Mouse (Mus musculus): ENCODE results near the gene Nxpe4.

The Nxpe4 gene

DNA sequence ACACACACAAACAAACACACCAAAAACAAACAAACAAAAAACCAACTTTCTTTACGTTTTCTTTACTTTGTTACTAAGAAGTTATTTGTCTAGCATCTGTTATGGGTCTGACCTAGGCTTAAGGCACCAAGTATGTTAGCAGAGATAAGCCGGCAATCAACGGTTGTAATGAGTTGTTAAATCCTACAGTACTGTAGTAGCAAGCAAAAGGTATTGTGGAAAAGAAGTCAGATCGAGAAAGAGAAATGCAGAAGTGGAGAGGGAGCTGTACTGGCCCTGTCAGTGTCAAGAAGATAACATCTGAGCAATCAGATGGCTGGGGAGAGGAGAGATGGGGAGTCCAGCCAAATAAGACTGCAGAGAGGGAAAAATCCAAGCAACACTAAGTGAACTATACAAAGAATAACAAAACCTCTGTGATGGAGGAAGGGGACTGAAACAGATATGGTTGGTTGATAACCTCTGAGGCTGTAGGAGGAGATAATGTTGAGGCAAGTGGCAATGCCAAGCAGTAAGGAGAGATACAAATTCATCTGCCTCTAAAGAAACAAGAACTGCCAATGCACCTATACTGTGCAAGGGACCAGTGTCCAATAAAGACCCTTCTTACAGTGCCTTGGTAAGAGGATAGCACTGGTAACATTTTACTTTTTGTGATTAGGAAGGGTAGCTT is 177.1 kb downstream of the Nxpe4 start:
- no peak for DNase-seq

DNA sequence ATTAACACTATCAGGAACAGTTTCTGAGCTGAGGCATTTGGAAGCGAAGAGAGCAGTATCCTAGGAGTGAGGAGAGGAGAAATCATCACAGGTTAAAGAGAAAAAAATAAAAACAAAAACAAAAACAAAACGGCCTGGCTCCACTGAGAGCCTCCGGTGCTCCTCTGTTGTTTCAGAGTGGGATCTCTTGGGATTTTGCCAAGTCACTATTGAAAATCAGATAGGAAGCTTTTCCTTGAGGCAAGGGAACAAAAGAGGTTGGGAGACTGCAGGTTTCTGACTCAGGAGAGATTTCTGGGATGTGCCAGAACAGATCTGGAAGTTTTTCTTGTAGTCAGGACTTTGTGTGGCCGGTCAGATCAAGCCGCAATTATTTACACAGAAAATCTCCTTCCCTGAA is 177.7 kb downstream of the Nxpe4 start:
- no peak for DNase-seq

DNA sequence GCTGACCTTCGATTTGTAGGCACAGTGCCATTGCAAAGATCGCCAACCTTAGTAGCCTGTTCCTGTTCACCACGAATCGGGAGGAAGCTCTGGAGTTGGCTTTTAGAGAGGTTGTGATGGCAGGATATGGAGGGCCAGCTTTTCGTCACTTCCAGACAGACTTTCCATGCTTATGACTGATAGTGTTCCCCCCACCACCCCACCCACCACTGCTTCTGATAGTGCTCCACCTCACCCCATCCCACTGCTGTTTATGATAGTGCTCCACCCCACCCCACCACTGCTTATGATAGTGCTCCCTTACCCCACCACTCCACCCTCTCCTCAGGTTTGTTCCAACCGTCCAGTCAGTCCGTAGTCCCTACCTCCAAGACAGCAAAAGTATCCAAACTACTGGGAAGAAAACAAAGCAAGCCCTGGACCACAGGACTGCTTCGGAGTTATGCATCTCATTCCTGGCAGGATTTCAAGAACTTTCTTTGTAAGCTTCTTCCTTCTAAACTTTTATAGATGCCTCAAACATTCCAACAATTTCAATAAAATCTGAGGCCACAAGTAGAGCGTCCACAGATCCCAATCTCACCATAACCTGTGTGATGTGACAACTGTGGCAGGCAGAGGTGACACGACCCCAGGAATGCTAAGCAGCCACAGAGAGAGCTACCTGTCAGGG is 179.0 kb downstream of the Nxpe4 start:
- DNase-seq, result no peak

DNA sequence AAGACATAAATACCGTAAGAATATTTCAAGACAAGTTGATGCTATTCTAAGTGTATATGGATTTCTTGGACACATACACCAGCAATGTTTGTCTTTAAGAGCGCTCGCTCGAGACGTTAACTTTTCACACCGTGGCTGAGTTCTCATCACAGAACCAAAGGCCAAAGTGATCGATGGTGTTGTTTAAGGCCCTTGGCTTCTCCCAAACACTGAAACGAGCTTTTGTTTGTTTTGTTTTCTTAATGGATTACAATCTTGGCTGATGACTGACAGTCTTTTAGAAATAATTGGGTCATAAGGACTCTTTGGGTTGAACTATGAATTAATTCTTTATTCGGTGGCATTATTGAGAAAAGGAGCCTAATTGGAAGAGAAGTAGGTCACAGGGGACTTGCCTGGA is 183.6 kb downstream of the Nxpe4 start:
- no peak for DNase-seq

DNA sequence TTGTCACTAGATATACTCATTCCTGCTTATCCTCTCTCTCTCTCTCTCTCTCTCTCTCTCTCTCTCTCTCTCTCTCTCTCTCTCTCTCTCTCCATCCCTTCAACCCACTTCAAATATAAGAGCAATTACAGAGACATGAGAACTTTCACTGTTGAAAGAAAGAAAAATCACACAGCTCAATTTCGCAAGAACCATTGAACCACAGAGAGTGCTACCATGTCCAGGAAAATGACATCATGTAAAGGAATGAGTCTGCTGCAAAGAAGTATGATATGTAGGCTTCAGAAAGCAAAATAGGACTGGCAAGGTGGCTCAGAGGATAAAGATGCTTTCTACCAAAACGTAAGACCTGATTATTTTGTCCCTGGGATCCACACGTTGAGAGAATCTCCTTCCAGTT is 184.0 kb downstream of the Nxpe4 start:
- no peak for DNase-seq

DNA sequence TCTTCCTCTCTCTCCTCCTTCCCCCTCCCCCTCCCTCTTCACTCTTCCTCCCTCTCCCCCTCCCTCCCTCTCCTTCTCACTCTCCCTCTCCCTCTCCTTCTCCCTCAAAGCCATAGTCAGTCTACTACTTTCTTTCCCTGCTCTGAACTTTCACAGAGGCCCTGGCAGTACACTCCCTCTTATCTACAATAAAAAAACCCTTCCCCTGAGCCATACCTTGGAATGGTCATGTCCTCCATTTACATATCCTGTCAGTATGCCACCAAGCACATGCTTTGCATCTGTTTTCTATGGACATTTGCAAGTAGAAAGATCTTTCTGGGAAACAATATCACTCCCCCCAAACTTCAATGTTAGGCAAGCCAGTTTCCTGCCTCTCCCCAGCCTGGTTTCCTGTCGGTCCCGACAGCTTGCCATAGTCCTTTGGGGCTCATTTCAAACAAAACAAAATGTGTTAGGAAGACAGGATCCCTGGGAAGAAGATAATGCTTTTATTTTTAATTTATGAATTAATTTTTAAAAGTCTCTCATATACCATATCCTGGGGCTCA is 191.4 kb downstream of the Nxpe4 start, which contains the start of gene Nxpe2:
Gene Nxpe2, minus strand, starts transcription at position 307 of the 551 bp plus-strand sequence.
- peak; percentile 96 for DNase-seq

DNA sequence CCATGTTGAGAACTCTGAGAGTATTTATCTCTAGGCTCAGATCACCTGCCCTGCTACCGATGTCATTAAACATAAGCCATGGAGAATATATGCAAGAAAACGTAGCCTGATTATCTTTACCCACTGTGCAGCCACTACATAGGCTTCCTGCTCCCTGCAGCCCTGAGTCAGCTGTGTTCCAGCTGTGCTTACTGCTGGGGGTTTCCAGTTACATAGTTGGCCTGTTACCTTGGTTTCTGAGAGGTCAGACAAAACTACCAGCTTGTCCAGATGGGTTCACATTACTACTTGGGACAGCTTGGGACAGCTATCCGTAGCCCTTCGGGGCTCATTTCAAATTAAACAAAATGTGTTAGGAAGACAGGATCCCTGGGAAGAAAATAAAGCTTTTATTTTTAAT is 192.3 kb downstream of the Nxpe4 start:
- DNase-seq, result peak; percentile 91

DNA sequence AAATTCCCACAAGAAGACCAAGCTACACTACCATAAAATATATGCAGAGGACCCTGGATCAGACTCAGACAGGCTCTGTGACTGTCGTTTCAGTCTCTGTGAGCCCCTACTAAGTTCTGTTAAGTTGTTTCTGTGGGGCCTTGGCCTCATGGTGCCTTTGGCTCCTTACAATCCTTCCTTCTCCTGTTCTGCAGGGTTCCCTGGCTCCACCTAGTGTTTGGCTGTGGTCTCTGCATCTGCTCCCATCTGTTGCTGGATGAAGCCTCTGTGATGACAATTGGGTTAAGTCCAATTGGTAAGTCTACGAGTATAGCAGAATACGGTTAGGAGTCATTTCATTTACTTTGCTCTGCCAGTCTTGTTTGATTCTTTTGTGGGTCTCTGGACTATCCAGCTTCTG is 193.0 kb downstream of the Nxpe4 start:
- peak; percentile 98 for DNase-seq

DNA sequence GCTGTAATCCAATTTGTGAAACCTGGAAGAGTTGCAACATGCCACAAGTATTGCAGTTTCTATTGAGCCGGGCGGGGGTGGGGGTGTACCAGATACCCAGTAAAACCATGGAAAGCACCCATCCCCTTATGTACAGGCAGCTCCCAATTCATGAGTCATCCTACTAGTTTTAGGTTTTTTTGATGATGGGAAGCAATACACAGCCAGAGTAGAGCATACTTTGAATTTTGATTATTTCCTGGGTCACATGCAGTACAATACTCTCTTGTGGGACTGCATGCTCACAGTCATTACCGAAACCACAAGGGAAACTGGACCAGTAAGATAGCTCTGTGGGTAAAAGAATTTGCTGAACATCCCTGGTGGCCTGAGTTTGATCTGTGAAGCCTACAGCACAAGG is 195.3 kb downstream of the Nxpe4 start:
- DNase-seq, result no peak

DNA sequence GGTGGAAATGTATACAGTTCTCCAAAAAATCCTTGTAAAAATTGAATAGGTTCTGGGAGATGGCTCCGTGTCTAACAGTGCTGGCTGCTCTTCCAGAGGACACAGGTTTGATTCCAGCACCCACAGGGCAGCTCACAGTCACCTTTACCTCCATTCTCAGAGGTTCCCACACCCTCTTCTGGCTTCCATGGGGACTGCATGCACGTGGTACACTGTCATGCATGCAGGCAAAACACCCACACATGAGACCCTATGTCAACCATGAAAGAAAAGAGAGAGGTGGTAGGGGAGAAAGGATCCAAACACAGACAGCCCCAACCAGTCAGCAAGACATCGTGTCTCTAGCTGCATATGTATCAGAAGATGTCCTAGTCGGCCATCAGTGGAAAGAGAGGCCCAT is 199.0 kb downstream of the Nxpe4 start:
- no peak for DNase-seq

DNA sequence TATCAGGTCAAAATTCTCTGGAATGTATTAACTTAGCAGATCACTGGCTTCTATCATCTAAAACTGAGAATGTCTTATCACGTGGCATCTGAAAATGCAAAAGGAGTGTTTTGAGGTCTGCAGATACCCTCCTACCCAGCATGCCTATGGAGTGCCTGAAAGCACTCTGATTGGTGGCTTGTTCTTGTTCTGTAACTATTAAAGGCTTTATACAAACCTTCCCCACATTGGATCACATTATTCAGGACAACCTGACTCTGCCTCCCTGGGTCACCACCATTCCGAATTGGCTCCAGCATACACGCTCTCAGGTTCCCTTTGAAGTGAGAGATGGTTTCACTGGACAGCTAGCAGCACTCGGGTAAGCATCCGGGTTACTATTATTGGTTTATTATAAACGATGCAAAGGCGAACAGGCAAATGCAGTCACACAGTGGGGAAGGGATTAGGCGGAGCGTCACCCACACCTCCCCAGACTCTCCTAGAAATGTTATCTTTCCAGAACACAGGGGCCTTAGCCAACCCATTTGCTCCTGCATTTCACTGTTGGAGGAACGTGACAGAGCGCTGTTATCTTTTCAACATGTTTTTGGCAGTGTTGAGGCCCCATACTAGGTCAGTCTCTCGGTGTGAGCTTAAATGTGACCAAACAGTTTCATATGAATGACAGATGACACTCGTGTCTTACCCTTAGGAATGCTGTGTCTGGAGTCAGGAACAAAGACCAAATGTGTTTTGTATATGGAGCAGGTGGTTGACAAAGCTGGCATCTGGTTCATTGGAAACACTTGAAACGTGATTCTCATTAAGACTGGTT is 200.2 kb downstream of the Nxpe4 start:
- no peak for DNase-seq

DNA sequence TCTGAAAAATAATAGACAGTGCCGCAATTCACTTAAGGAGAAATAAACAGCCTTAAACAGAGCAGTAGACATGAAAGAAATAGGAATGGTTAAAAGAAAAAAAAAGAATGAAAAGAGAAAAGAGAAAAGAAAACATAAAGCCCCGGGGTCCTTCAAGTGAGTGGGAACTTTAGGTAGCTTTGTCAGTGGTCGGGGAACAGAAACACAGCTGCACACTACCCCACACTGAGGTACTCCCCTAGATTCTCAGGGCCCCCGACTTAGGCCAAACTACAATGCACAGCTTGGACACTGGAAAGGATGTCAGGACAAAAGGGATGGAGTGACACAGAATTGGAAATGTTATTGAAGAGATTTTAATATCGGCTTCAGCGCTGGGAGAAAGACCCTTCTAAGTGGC is 200.9 kb downstream of the Nxpe4 start:
- DNase-seq, result no peak

DNA sequence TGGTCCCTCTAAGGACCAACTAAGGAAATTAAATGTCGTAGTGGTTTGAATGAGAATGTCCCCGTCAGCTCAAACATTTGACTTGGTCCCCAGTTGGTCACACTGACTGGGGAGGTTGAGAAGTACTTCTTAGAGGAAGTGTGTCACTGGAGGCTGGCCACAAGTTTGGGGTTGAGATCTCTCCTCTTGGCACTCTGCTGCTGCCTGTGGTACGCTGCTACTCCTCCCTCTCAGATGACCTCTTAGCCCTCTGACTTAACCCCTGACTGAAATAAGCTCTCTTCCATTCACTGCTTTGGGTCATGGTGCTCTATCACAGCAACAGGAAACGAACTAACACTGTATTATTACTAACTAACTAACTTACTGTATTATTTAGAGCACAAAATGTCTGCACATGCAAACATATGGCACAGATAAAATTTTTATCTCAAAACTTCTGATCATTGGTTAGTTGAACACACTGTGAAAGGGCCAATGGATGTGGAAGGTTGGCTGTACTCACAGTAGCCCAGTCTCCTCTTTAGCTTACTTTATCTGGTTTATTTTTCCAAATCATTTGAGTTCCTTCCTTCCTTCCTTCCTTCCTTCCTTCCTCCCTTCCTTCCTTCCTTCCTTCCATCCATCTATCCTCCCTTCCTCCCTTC is 211.5 kb downstream of the Nxpe4 start:
- peak; percentile 40 for DNase-seq

DNA sequence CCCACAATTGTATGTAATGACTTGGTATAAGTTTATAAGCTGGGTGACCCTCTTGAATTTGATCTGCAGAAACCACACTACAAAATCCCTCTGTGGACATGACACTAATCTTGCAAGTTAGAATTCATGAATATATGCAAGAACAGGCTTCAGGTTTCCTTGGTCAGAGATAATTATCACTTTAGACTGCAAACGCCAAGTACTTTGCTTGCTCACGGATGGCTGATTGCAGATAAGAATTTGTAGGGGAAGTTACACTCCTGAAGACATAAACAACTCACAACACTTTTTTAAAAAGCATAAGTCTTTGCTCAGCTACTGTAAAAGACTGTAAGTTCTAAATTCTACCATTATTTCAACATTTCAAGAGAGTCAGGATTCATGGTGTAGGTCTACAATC is 212.5 kb downstream of the Nxpe4 start:
- DNase-seq, result no peak

DNA sequence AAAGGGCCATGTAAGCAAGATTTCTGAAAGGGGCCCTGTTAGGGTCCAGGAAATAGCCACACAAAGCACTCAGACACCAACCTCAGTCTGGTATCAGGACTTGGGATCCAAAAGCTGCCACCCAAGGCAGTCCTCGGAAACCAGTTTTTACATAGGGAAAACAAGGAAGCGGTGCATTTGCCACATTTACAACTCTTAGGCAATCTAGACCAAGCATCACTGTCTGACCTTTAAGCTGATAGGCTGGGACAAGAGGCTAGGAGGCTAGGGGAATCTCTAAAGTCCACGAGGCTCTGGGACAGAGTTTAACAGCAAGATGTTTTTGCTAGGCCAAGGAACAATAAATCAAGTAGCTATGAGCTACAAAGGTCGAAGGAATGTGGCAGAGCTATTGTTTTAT is 226.6 kb downstream of the Nxpe4 start:
- DNase-seq, result peak; percentile 79

DNA sequence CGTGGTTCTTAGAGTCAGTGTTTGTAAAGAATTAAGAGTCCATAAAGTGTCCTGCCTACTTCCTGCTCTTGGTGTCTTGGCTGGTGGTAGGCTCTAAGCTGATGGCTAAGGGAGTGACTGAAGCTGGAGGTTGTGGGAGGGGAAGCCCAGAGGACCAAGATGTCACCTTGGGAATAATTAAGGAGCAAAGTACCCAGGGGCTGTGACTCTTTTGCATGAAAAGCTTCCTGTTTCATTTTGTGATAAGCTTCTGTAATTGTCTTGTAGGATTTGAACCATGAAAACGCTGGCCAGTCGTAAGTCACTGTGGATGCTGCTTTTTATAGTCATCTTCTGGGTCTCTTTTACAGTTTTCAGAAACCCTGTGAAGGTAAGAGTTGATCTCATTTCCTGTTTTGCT is 228.2 kb downstream of the Nxpe4 start:
- peak; percentile 39 for DNase-seq

DNA sequence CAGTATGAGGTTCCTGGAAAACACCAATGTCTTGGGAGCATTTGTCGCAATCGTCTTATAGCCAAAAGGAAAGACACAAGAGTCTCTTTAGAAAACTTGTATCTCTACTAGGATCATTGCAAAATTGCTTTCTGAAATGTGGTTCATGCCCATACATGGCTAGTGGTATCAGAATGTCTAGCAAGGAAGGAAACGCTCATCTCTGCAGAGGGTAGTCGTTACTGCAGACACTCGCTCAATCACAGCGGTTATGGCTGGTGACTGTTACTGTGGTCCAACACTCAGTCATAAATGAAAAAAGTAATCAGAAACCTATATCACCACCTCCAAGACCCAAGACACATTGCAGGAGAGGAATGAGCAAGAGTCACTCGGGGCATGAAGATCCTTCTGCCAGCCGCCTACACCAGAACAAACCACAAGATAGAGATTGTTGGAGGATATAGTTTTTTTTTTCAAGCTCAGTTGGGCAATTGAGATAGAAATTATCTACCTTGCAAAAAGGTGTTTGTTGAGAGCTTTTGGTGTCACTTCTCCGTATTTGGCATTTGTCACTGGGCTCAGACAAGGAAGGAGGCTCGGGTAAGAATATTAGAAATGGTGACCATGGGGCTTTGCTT is 241.9 kb downstream of the Nxpe4 start:
- peak; percentile 31 for DNase-seq

DNA sequence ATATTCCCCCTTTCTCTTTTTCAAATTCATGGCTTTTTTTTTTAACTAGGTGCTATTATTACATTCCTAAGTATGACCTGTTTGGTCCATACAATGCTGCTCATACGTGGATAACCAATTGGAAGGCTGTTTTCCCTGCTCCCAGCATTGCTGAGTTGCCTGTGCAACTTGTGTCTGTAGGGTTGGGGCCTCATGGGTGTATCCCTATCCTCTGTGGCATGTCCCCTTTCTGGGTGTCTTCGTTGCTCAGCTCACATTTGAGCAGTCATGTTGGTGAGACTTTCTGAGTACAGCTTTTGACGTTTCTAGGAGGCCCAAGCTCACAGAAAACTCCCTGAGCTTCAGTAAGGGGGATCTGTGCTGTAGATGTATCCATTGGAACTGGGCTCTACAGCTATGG is 242.9 kb downstream of the Nxpe4 start:
- peak; percentile 52 for DNase-seq

DNA sequence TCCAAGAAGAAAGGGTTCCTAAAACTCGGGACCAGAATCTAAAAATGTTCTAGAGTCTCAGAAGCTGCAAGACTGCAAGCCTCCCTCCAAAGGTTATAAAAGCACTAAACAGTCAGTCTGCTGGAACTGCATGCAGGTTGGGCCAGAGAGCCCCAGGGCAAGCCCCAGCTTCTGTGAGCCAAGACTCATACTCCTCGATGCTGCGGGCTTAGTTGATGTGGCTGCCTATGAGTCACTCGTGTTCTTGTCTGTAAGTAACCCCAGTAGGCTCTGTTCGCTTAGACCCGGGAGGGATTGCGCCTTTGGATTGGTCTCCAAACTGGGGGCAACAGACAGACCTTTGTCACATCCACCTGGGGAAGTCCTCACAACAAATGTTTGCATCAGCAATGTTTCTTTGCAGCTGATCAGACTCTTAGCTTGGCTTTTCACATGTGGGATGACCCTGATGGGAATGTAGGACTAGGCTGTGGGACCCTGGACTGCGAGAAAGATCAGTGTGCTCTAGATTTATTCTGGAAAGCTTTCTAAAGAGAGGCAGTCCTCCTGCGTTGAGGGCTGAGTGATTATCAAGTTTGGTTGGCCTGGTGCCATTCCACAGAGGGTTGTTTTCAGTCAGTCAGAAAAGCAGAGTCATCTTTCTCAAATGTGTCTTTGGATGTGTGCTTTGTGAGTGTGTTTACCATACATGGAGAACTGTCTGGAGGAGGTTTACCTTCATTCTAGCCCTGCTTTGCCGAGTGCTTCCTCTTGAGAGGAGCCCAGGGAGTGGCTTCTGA is 245.9 kb downstream of the Nxpe4 start:
- peak; percentile 78 for DNase-seq

DNA sequence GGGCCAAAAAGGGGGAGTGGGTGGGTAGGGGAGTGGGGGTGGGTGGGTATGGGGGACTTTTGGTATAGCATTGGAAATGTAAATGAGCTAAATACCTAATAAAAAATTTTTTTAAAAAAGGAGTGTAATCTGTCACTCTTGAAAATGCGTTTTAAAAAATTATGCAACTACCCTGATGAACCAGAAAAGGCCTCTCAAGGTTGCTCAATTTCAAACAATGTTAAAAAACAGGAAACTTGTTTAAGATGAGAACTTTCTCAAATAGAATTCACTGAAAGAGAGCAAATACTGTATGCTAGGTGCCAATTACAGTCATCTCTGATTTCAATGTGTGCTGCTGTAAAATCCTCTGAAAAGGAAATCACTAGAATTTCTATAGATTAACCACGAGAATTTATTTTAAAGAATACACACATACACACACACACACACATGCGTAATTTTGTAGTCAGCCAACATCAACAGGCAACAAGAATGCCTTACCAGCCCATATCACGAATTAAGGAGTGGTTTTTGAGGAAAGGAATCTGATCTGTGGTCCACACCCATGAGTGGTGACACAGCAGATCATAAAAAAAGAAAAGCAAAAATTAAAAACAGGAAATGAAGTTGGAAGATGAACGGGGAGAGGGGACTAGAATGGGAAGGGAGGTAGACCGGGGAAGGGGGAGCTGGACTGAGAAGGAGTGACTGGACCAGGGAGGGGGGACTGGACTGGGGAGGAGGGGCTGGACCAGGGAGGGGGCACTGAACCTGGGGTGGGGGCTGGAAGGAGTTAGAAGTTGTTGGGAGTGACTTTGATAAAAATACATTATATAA is 248.6 kb downstream of the Nxpe4 start:
- peak; percentile 85 for DNase-seq

DNA sequence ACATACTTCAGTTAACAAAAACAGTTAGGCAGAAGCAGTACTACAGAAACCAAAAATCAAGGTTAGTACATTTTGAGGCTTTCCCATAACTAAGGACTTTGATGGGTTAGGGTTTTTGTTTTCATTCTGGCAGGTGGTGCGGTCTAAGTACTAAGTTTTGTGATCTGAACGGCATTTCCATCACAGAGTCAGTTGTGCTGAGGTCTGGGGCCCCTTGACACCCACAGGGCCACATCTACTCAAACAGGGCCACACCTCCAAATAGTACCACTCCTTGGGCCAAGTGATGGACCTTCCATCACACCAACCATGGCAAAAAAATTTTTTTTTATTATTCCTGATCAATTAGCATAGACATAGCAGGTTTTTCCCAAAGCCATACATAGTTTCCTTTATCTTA is 251.8 kb downstream of the Nxpe4 start:
- peak; percentile 40 for DNase-seq
